Mouse (Mus musculus): ENCODE measurements around the gene Pde6d.

GRCm38 (mm10) chr1:86559232-86559631 is 23.2 kb downstream of the Pde6d start:
- no peak for TF ChIP-seq CTCF (IDR thresholded peaks at IDR 0.05; ENCODE audit: control insufficient read depth, insufficient read depth, insufficient replicate concordance, low read depth, low read length)
- TF ChIP-seq POLR2A (IDR thresholded peaks at IDR 0.05; ENCODE audit: control insufficient read depth, low read depth, low read length) = no peak
